Mouse (Mus musculus) bone marrow, adult 2 months (tissue): ENCODE measurements around the gene Tor4a.

Experiments
- CTCF ChIP-seq: fragments of 200-500 bp; IDR thresholded peaks from 2 replicates; pipeline ENCODE4 v1.5.1; 2011; ENCODE audit warnings: low read length, control low read depth; ENCODE audit not compliant: control insufficient read depth, insufficient read depth
- POLR2A ChIP-seq: fragments of 200-500 bp; IDR thresholded peaks from 2 replicates; pipeline ENCODE4 v1.6.1; 2011; ENCODE audit warnings: low read depth, mild to moderate bottlenecking, control low read depth, low read length, borderline replicate concordance; ENCODE audit not compliant: control insufficient read depth

- TF ChIP-seq CTCF: no peak
- no peak for TF ChIP-seq POLR2A
These were observed 29.2 kb upstream of the Tor4a start for GRCm38 (mm10) chr2:25225811-25226379.
